Mouse (Mus musculus) inflammation-experienced regulatory T-cells, adult 16 weeks (primary cell): ENCODE measurements around the gene Tmem239. TPM values are rescaled to one million over a fixed set of nuclear protein-coding genes. Genes with fewer than 3 reads are reported as not detected.

Source experiments
- polyA plus RNA-seq: library from polyadenylated mRNA; unstranded; fragments of 100-300 nt; shearing (Covaris generic); gene quantifications from one replicate; pipeline ENCODE4 v1.2.1, GENCODE M21; 2017

Tmem239 gene
- not detected for polyA plus RNA-seq

GRCm38 (mm10) chr2:130406178-130406577 lies at the start of gene Tmem239:
Gene Tmem239 (plus strand): TSS chr2:130406478.

DNA sequence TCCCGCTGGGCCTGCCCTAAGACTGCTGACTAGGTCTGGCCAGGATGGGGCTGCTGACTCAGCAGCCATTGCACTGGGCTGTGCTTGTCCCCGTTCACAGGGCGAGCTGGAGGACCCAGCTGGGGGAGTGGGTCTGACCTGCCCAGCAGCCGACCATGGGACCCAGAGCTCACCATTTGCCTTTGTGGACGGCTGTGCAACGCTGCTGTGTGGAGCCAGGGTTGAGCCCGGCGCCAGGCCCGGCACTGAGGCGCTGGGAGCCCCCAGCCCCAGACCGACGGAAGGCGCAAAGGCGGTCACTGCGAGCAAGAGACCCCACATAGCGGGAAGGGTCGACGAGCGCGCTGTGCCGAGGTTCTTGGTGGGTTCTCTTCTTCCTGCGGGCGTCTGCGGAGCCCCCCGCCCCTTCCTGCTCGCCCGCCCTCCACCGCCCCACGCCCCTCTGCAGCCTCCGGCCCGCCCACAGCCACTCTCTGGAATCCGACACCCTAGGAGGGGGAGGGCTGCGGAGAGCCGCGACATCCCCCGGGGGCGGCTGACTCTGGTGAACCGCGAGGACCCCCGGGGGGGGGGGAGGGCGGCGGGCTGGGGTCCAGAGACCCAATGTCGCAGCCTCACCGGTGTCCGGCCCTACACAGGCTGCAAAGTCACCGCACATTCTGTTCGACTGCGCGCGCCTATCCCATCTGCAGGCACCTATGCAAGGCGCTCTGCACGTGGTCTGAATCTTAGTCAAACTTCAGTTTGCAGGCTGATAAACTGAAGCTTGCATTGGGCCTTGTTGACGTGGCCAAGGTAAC lies 8.9 kb upstream of the Tmem239 start, which contains the start of gene Cpxm1:
TSS of gene Cpxm1 (minus strand) at position 389 of the 800 bp plus-strand sequence.

GRCm38 (mm10) chr2:130404939-130405338 lies 1.3 kb upstream of the Tmem239 start, which contains the start of the genes Gm28372 and 1700020A23Rik:
Gene Gm28372 (plus strand): TSS chr2:130405239.
Gene 1700020A23Rik (plus strand): TSS chr2:130405259.

GRCm38 (mm10) chr2:130424126-130424853 lies 18.0 kb downstream of the Tmem239 start, which contains the start of the genes Vps16 and Pced1a:
Gene Vps16 (plus strand): TSS chr2:130424339.
Gene Pced1a (minus strand): TSS chr2:130424701.

GRCm38 (mm10) chr2:130449794-130450433 lies 43.6 kb downstream of the Tmem239 start, which contains the start of gene Ptpra:
Gene Ptpra (plus strand): TSS chr2:130450278.

Other genes with a start within 250 kb of the Tmem239 start
- 413 TPM for gene Snrpb, start 227.1 kb upstream of the Tmem239 start, polyA plus RNA-seq
- gene Tmc2, start 211.3 kb upstream of the Tmem239 start, polyA plus RNA-seq, result not detected
- gene Nop56, start 132.0 kb upstream of the Tmem239 start, polyA plus RNA-seq, result 299 TPM
- 198 TPM for gene Idh3b, start 121.9 kb upstream of the Tmem239 start, polyA plus RNA-seq
- gene Ebf4, start 111.3 kb upstream of the Tmem239 start, polyA plus RNA-seq, result not detected
- gene Cpxm1, start 8.9 kb upstream of the Tmem239 start, polyA plus RNA-seq, result 0.46 TPM
- not detected for gene Gm28372, start 1.2 kb upstream of the Tmem239 start, polyA plus RNA-seq
- gene 1700020A23Rik, start 1.2 kb upstream of the Tmem239 start, polyA plus RNA-seq, result not detected
- gene Vps16, start 17.9 kb downstream of the Tmem239 start, polyA plus RNA-seq, result 296 TPM
- 22.0 TPM for gene Pced1a, start 18.2 kb downstream of the Tmem239 start, polyA plus RNA-seq
- 29.2 TPM for gene Ptpra, start 43.8 kb downstream of the Tmem239 start, polyA plus RNA-seq
- gene Mrps26, start 157.3 kb downstream of the Tmem239 start, polyA plus RNA-seq, result 59.1 TPM
- not detected for gene Oxt, start 169.7 kb downstream of the Tmem239 start, polyA plus RNA-seq
- not detected for gene Avp, start 176.1 kb downstream of the Tmem239 start, polyA plus RNA-seq
- 22.3 TPM for gene Fastkd5, start 223.5 kb downstream of the Tmem239 start, polyA plus RNA-seq
- gene Ubox5, start 223.6 kb downstream of the Tmem239 start, polyA plus RNA-seq, result 16.5 TPM
- 0.72 TPM for gene Lzts3, start 236.3 kb downstream of the Tmem239 start, polyA plus RNA-seq